Mouse (Mus musculus): ENCODE data around the gene Galntl6. TPM values are rescaled to one million over a fixed set of nuclear protein-coding genes. Genes with fewer than 3 reads are reported as not detected.

The Galntl6 gene
- polyA plus RNA-seq, 1 experiment from 2014 or later = not detected

- no peak overlapping the region for H3K9ac ChIP-seq (replicated peaks)
- TF ChIP-seq CTCF (IDR thresholded peaks at IDR 0.05; ENCODE audit: low read depth) = no peak
- no peak for TF ChIP-seq EP300 (IDR thresholded peaks at IDR 0.05; ENCODE audit: low read depth)
- 61% methylated on average over 4 of the region's 4 CpGs for WGBS (ENCODE audit: insufficient replicate concordance)
- no peaks in the 10 kb centered on the region for H3K9me3 ChIP-seq (ENCODE audit: low read length)
- no peaks in the 10 kb centered on the region for H3K36me3 ChIP-seq (replicated peaks; ENCODE audit: insufficient read depth, low read length)
- H3K4me3 ChIP-seq (ENCODE audit: low read depth, low read length) = no peak overlapping the region
- DNase-seq = no peak
- H3K27ac ChIP-seq (ENCODE audit: low read depth) = no peak overlapping the region
- H3K4me2 ChIP-seq (ENCODE audit: low read depth, low read length) = no peak overlapping the region
- H3K27me3 ChIP-seq (ENCODE audit: insufficient read depth, low read length) = no peaks in the 10 kb centered on the region
- no peak for ATAC-seq
- no peaks in the 10 kb centered on the region for H3K4me1 ChIP-seq (ENCODE audit: insufficient read depth)
These were observed 1119.0 kb downstream of the Galntl6 start for GRCm38 (mm10) chr8:57793455-57793854.

- DNase-seq = no peak
- H3K9ac ChIP-seq (replicated peaks) = no peak overlapping the region
These were observed 1120.2 kb downstream of the Galntl6 start for GRCm38 (mm10) chr8:57792246-57792645.

GRCm38 (mm10) chr8:57791309-57791721 lies 1121.1 kb downstream of the Galntl6 start:
- Histone ChIP-seq H3K9me3 (ENCODE audit: low read length) (no peaks in the 10 kb centered on the region), H3K9ac (replicated peaks) (no peak overlapping the region), H3K36me3 (replicated peaks; ENCODE audit: insufficient read depth, low read length) (no peaks in the 10 kb centered on the region), H3K4me2 (ENCODE audit: low read depth, low read length) (no peak overlapping the region), H3K4me3 (ENCODE audit: low read depth, low read length) (no peak overlapping the region), H3K4me1 (ENCODE audit: insufficient read depth) (no peaks in the 10 kb centered on the region), H3K27me3 (ENCODE audit: insufficient read depth, low read length) (no peaks in the 10 kb centered on the region), H3K27ac (ENCODE audit: low read depth) (no peak overlapping the region)
- no peak for TF ChIP-seq EP300 (IDR thresholded peaks at IDR 0.05; ENCODE audit: low read depth)
- peak; percentile 62 for TF ChIP-seq CTCF (IDR thresholded peaks at IDR 0.05; ENCODE audit: low read depth)
- 30% methylated on average over 5 of the region's 5 CpGs for WGBS (ENCODE audit: insufficient replicate concordance)
- DNase-seq = no peak
- no peak for ATAC-seq

More at GRCm38 (mm10) chr8:57792246-57792645, 1120.2 kb downstream of the Galntl6 start:
- Histone ChIP-seq H3K36me3 (replicated peaks; ENCODE audit: insufficient read depth, low read length) (no peaks in the 10 kb centered on the region), H3K4me3 (ENCODE audit: low read depth, low read length) (no peak overlapping the region), H3K4me1 (ENCODE audit: insufficient read depth) (no peaks in the 10 kb centered on the region), H3K27ac (ENCODE audit: low read depth) (no peak overlapping the region), H3K9me3 (ENCODE audit: low read length) (no peaks in the 10 kb centered on the region), H3K4me2 (ENCODE audit: low read depth, low read length) (no peak overlapping the region), H3K27me3 (ENCODE audit: insufficient read depth, low read length) (no peaks in the 10 kb centered on the region)
- TF ChIP-seq CTCF (IDR thresholded peaks at IDR 0.05; ENCODE audit: low read depth) (no peak), EP300 (IDR thresholded peaks at IDR 0.05; ENCODE audit: low read depth) (no peak)
- ATAC-seq = no peak
- WGBS (ENCODE audit: insufficient replicate concordance) = 78% methylated on average over 7 of the region's 7 CpGs

GRCm38 (mm10) chr8:57779551-57779950 lies 1132.9 kb downstream of the Galntl6 start:
- TF ChIP-seq CTCF (IDR thresholded peaks at IDR 0.05; ENCODE audit: low read depth) (no peak), EP300 (IDR thresholded peaks at IDR 0.05; ENCODE audit: low read depth) (no peak)
- H3K36me3 ChIP-seq (replicated peaks; ENCODE audit: insufficient read depth, low read length) = no peaks in the 10 kb centered on the region
- no peak overlapping the region for H3K9ac ChIP-seq (replicated peaks)
- WGBS (ENCODE audit: insufficient replicate concordance) = 71% methylated on average over 7 of the region's 7 CpGs
- H3K9me3 ChIP-seq (ENCODE audit: low read length) = no peaks in the 10 kb centered on the region
- H3K27me3 ChIP-seq (ENCODE audit: insufficient read depth, low read length) = no peaks in the 10 kb centered on the region
- DNase-seq = no peak
- H3K4me3 ChIP-seq (ENCODE audit: low read depth, low read length) = no peak overlapping the region
- no peak overlapping the region for H3K27ac ChIP-seq (ENCODE audit: low read depth)
- ATAC-seq = no peak
- no peak overlapping the region for H3K4me2 ChIP-seq (ENCODE audit: low read depth, low read length)
- no peaks in the 10 kb centered on the region for H3K4me1 ChIP-seq (ENCODE audit: insufficient read depth)

GRCm38 (mm10) chr8:57777988-57778721 lies 1134.3 kb downstream of the Galntl6 start:
- TF ChIP-seq CTCF (IDR thresholded peaks at IDR 0.05; ENCODE audit: low read depth) (no peak), EP300 (IDR thresholded peaks at IDR 0.05; ENCODE audit: low read depth) (no peak)
- Histone ChIP-seq H3K9ac (replicated peaks) (no peak overlapping the region), H3K27me3 (ENCODE audit: insufficient read depth, low read length) (no peaks in the 10 kb centered on the region), H3K27ac (ENCODE audit: low read depth) (no peak overlapping the region), H3K36me3 (replicated peaks; ENCODE audit: insufficient read depth, low read length) (no peaks in the 10 kb centered on the region), H3K4me2 (ENCODE audit: low read depth, low read length) (no peak overlapping the region), H3K4me1 (ENCODE audit: insufficient read depth) (no peaks in the 10 kb centered on the region), H3K9me3 (ENCODE audit: low read length) (no peaks in the 10 kb centered on the region), H3K4me3 (ENCODE audit: low read depth, low read length) (no peak overlapping the region)
- no peak for DNase-seq
- ATAC-seq = no peak
- 58% methylated on average over 7 of the region's 7 CpGs for WGBS (ENCODE audit: insufficient replicate concordance)

- WGBS (ENCODE audit: insufficient replicate concordance) = 52% methylated on average over 7 of the region's 7 CpGs
These were observed 1135.7 kb downstream of the Galntl6 start for GRCm38 (mm10) chr8:57776723-57777122.

More at GRCm38 (mm10) chr8:57776723-57777122, 1135.7 kb downstream of the Galntl6 start:
- Histone ChIP-seq H3K27me3 (ENCODE audit: insufficient read depth, low read length) (no peaks in the 10 kb centered on the region), H3K9ac (replicated peaks) (no peak overlapping the region), H3K4me1 (ENCODE audit: insufficient read depth) (no peaks in the 10 kb centered on the region), H3K36me3 (replicated peaks; ENCODE audit: insufficient read depth, low read length) (no peaks in the 10 kb centered on the region), H3K4me2 (ENCODE audit: low read depth, low read length) (no peak overlapping the region), H3K9me3 (ENCODE audit: low read length) (no peaks in the 10 kb centered on the region), H3K4me3 (ENCODE audit: low read depth, low read length) (no peak overlapping the region), H3K27ac (ENCODE audit: low read depth) (no peak overlapping the region)
- DNase-seq (no peak), ATAC-seq (no peak)
- no peak for TF ChIP-seq CTCF (IDR thresholded peaks at IDR 0.05; ENCODE audit: low read depth)
- no peak for TF ChIP-seq EP300 (IDR thresholded peaks at IDR 0.05; ENCODE audit: low read depth)
